9 mouse cellular contexts compared by ENCODE assay signal in genomic region chr15:82814806-82815205, GRCm38 (mm10). TPM values are rescaled to one million over a fixed set of nuclear protein-coding genes. Genes with fewer than 3 reads are reported as not detected.
DNase-seq lines count a peak whose midpoint lies in the region; ATAC-seq and TF ChIP-seq lines count a peak whose summit lies in the region.
"Had no signal": no experiment of that assay in that cellular context is flagged by ENCODE, and none has a peak within 500 bp of the region (broad histone marks: within the 10 kb centered on the region; RNA-seq: fewer than 3 reads in every experiment).

No protein-coding gene starts in this region.

- no peak overlapping the region for H3K4me2 ChIP-seq in forebrain, embryonic 13.5 days
- H3K4me2 ChIP-seq in intestine, embryonic 14.5 days (ENCODE audit: low read length) = no peak overlapping the region
- no peak overlapping the region for H3K4me2 ChIP-seq in liver, embryonic 13.5 days
- no peak overlapping the region for H3K4me2 ChIP-seq in neural tube, embryonic 13.5 days

- peak; percentile 13 for DNase-seq in ovary, postnatal 10 days (ENCODE audit: low spot score)
- no peak for DNase-seq in ovary, adult 18-20 months (ENCODE audit: low spot score)
- DNase-seq in brain, embryonic 14.5 days (ENCODE audit: low read depth) = peak; percentile 78
- DNase-seq in intestine, embryonic 14.5 days (ENCODE audit: low spot score) = peak; percentile 77
- peak; percentile 29 for DNase-seq in liver, embryonic 13.5 days
- DNase-seq in testis, postnatal 10 days (ENCODE audit: low spot score) = peak; percentile 80

- H3K4me3 ChIP-seq in forebrain, embryonic 13.5 days = no peak overlapping the region
- no peak overlapping the region for H3K4me3 ChIP-seq in intestine, embryonic 14.5 days (ENCODE audit: low read depth, low read length)
- no peak overlapping the region for H3K4me3 ChIP-seq in liver, embryonic 13.5 days (replicated peaks)
- no peak overlapping the region for H3K4me3 ChIP-seq in neural tube, embryonic 13.5 days
- H3K4me3 ChIP-seq: erythroblast, embryonic 14.5 days had no signal

- peaks cover 2% of the 10 kb centered on the region; the same call in 1 of the 2 replicates for H3K4me1 ChIP-seq in forebrain, embryonic 13.5 days
- no peaks in the 10 kb centered on the region for H3K4me1 ChIP-seq in intestine, embryonic 14.5 days (replicated peaks; ENCODE audit: control insufficient read depth, insufficient read depth, low read length)
- H3K4me1 ChIP-seq in liver, embryonic 13.5 days (replicated peaks) = peaks cover 18% of the 10 kb centered on the region
- H3K4me1 ChIP-seq in neural tube, embryonic 13.5 days (replicated peaks) = 0 out of 2 replicates have a peak, but pooled peaks cover 2% of the 10 kb centered on the region

- peaks cover 35% of the 10 kb centered on the region for H3K36me3 ChIP-seq in forebrain, embryonic 13.5 days (ENCODE audit: poor library complexity, severe bottlenecking)
- peaks cover 44% of the 10 kb centered on the region for H3K36me3 ChIP-seq in intestine, embryonic 14.5 days (ENCODE audit: control insufficient read depth, insufficient read depth, low read length)
- H3K36me3 ChIP-seq in liver, embryonic 13.5 days = peaks cover 31% of the 10 kb centered on the region
- H3K36me3 ChIP-seq in neural tube, embryonic 13.5 days = peaks cover 18% of the 10 kb centered on the region

- H3K9ac ChIP-seq in forebrain, embryonic 13.5 days = no peak overlapping the region
- no peak overlapping the region for H3K9ac ChIP-seq in intestine, embryonic 14.5 days (ENCODE audit: low read length)
- H3K9ac ChIP-seq in liver, embryonic 13.5 days = no peak overlapping the region
- no peak overlapping the region for H3K9ac ChIP-seq in neural tube, embryonic 13.5 days

- no peaks in the 10 kb centered on the region for H3K9me3 ChIP-seq in forebrain, embryonic 13.5 days (replicated peaks)
- no peaks in the 10 kb centered on the region for H3K9me3 ChIP-seq in intestine, embryonic 14.5 days (ENCODE audit: control insufficient read depth, low read length)
- H3K9me3 ChIP-seq in liver, embryonic 13.5 days (replicated peaks) = no peaks in the 10 kb centered on the region
- no peaks in the 10 kb centered on the region for H3K9me3 ChIP-seq in neural tube, embryonic 13.5 days

- 0 out of 2 replicates have a peak, but pooled peaks have one; percentile 50 for ATAC-seq in forebrain, embryonic 13.5 days
- ATAC-seq in intestine, embryonic 14.5 days (replicated peaks; ENCODE audit: low FRiP score, low TSS enrichment, low read depth) = no peak; the same call in 1 of the 2 replicates
- ATAC-seq in liver, embryonic 13.5 days (ENCODE audit: low read depth) = no peak
- ATAC-seq in neural tube, embryonic 13.5 days (ENCODE audit: low read depth) = peak; percentile 53; the same call in 1 of the 2 replicates

- H3K27me3 ChIP-seq in forebrain, embryonic 13.5 days = no peaks in the 10 kb centered on the region
- H3K27me3 ChIP-seq in intestine, embryonic 14.5 days (replicated peaks; ENCODE audit: control insufficient read depth, insufficient read depth, low read length) = no peaks in the 10 kb centered on the region
- no peaks in the 10 kb centered on the region for H3K27me3 ChIP-seq in liver, embryonic 13.5 days
- H3K27me3 ChIP-seq in neural tube, embryonic 13.5 days = no peaks in the 10 kb centered on the region

- TF ChIP-seq CTCF in brain, embryonic 14.5 days (IDR thresholded peaks at IDR 0.05; ENCODE audit: borderline replicate concordance, extremely low read depth, insufficient read depth, insufficient read length) = peak; percentile 80

- 61% methylated on average over 4 of the region's 4 CpGs for WGBS in forebrain, embryonic 13.5 days
- WGBS in intestine, embryonic 14.5 days = 62% methylated on average over 4 of the region's 4 CpGs
- WGBS in liver, embryonic 13.5 days (ENCODE audit: insufficient replicate concordance) = 64% methylated on average over 4 of the region's 4 CpGs
- 69% methylated on average over 4 of the region's 4 CpGs for WGBS in neural tube, embryonic 13.5 days

- H3K27ac ChIP-seq in forebrain, embryonic 13.5 days = no peak overlapping the region
- H3K27ac ChIP-seq in intestine, embryonic 14.5 days (ENCODE audit: low read depth) = no peak overlapping the region
- H3K27ac ChIP-seq in liver, embryonic 13.5 days = no peak overlapping the region
- H3K27ac ChIP-seq in neural tube, embryonic 13.5 days (replicated peaks) = no peak overlapping the region

- no peak for TF ChIP-seq POLR2A in brain, embryonic 14.5 days (IDR thresholded peaks at IDR 0.05; ENCODE audit: borderline replicate concordance, extremely low read depth, insufficient read depth, insufficient read length, poor library complexity, severe bottlenecking)

RNA-seq across cellular contexts. Expression of gene Cyp2d26, which starts 20.7 kb away (rescaled TPM):
- polyA plus RNA-seq in brain, embryonic 14.5 days (2012; rRNA removed) = 0.12 and 0.16 TPM in 2 replicates
- polyA plus RNA-seq in forebrain, embryonic 13.5 days (2015; fragmentation: Nextera tagmentation; extraction: Ambion mirVana) = 0.09 TPM in 1 of 2 replicates, not detected in the other
- polyA plus RNA-seq in intestine, embryonic 14.5 days (2014; fragmentation: Nextera tagmentation; extraction: Ambion mirVana) = 3.2 and 4.1 TPM in 2 replicates
- polyA plus RNA-seq in liver, embryonic 13.5 days (2015; fragmentation: Nextera tagmentation; extraction: Ambion mirVana) = 6.1 and 8.0 TPM in 2 replicates
- 0.15 TPM in 1 of 2 replicates, not detected in the other for polyA plus RNA-seq in neural tube, embryonic 13.5 days (2015; fragmentation: Nextera tagmentation; extraction: Ambion mirVana)
- polyA plus RNA-seq: erythroblast, embryonic 14.5 days had no signal

RNA-seq across cellular contexts. Expression of gene Cyp2d40, which starts 50.8 kb away (rescaled TPM):
- polyA plus RNA-seq in brain, embryonic 14.5 days (2012; rRNA removed) = 0.05 and 0.16 TPM in 2 replicates
- polyA plus RNA-seq in forebrain, embryonic 13.5 days (2015; fragmentation: Nextera tagmentation; extraction: Ambion mirVana) = not detected in 2 replicates
- polyA plus RNA-seq in intestine, embryonic 14.5 days (2014; fragmentation: Nextera tagmentation; extraction: Ambion mirVana) = not detected in 2 replicates
- polyA plus RNA-seq in liver, embryonic 13.5 days (2015; fragmentation: Nextera tagmentation; extraction: Ambion mirVana) = not detected in 2 replicates
- polyA plus RNA-seq in neural tube, embryonic 13.5 days (2015; fragmentation: Nextera tagmentation; extraction: Ambion mirVana) = not detected in 2 replicates
- polyA plus RNA-seq: erythroblast, embryonic 14.5 days had no signal

Comparison
In these comparisons a context has a peak if more than half of its experiments do, and no peak if none do; other contexts are left out.
1. ATAC-seq: peak in forebrain, embryonic 13.5 days (single experiment) and neural tube, embryonic 13.5 days (single experiment); none in intestine, embryonic 14.5 days (single experiment) and liver, embryonic 13.5 days (single experiment).